ENCODE assay signal across 13 mouse cellular contexts in the genomic region with DNA sequence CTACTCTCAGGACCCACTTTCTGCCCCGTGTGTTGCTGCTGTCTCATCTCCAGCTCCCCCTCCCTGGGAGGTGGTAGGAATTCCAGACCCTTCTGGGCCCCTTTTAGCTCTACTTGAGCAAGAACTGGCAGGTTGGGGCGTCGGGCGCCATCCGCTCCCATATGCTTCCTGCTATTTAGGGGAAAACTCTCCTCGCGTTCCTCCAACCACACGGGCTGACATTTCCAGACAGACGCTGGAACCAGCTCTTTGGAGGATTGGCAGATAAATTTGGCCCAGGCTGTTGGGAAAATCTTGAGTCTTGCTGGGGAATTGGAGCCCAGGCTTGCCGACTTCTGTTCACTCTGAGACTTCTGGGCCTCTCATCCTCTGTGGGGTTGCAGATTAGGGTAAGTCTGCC. TPM values are rescaled to one million over a fixed set of nuclear protein-coding genes. Genes with fewer than 3 reads are reported as not detected.
DNase-seq lines count a peak whose midpoint lies in the region; ATAC-seq and TF ChIP-seq lines count a peak whose summit lies in the region.
"Had no signal": no experiment of that assay in that cellular context is flagged by ENCODE, and none has a peak within 500 bp of the region (broad histone marks: within the 10 kb centered on the region; RNA-seq: fewer than 3 reads in every experiment).

No protein-coding gene starts in this region.

- H3K9ac ChIP-seq in forebrain, postnatal 0 days: no peak overlapping the region

- H3K4me1 ChIP-seq in forebrain, postnatal 0 days (ENCODE audit: insufficient read depth): no peaks in the 10 kb centered on the region

- no peaks in the 10 kb centered on the region for H3K27me3 ChIP-seq in forebrain, postnatal 0 days (ENCODE audit: insufficient read depth, low read length)

- no peaks in the 10 kb centered on the region for H3K9me3 ChIP-seq in forebrain, postnatal 0 days (ENCODE audit: low read length)

- H3K36me3 ChIP-seq in forebrain, postnatal 0 days (ENCODE audit: insufficient read depth): no peaks in the 10 kb centered on the region

- ATAC-seq in cerebellum, adult (ENCODE audit: insufficient number of reproducible peaks, low FRiP score, low TSS enrichment): no peak
- peak; percentile 89 for ATAC-seq in forebrain, postnatal 0 days

- H3K27ac ChIP-seq in forebrain, postnatal 0 days (ENCODE audit: low read depth, low read length): peak overlapping the region; percentile 73
- H3K27ac ChIP-seq: gastrocnemius, adult 2 months had no signal

- no peak for TF ChIP-seq CTCF in forebrain, postnatal 0 days (IDR thresholded peaks at IDR 0.05; ENCODE audit: low read depth)

- 50% methylated on average over 10 of the region's 10 CpGs for WGBS in forebrain, postnatal 0 days

- H3K4me2 ChIP-seq in forebrain, postnatal 0 days (ENCODE audit: low read depth): no peak overlapping the region
- H3K4me2 ChIP-seq: heart, embryonic 11.5 days had no signal

- no peak overlapping the region for H3K4me3 ChIP-seq in forebrain, postnatal 0 days (ENCODE audit: low read depth, low read length)
- H3K4me3 ChIP-seq: gastrocnemius, adult 2 months had no signal

- peak; percentile 41 to 52 for DNase-seq in cerebellum, postnatal 25 days
- DNase-seq in forebrain, postnatal 0 days: peak; percentile 91
- peak; percentile 47 to 81 for DNase-seq in layer of hippocampus, postnatal 14 days (ENCODE audit: low spot score in 2 of 2)
- peak; percentile 66 for DNase-seq in right cerebral cortex, postnatal 14 days
- no peak for DNase-seq in kidney, adult 8-10 months
- DNase-seq in testis, postnatal 10 days (ENCODE audit: low spot score): no peak
- DNase-seq in thymus, adult 18-20 months: no peak
- DNase-seq: adrenal gland, postnatal 36 days; gastrocnemius, adult 2 months; kidney, postnatal 25 days; liver had no signal

RNA-seq across cellular contexts. Expression of a gene that starts 59.8 kb away (rescaled TPM):
- 218 and 235 TPM in 2 replicates for total RNA-seq in forebrain, postnatal 0 days (2014; rRNA removed)
- polyA plus RNA-seq in forebrain, postnatal 0 days (2015; fragmentation: Nextera tagmentation; extraction: Ambion mirVana): 327 and 354 TPM in 2 replicates
- 100 to 1,000 TPM; 194 TPM for total RNA-seq in layer of hippocampus, postnatal 14 days (2021)

Comparison
In these comparisons a context has a peak if more than half of its experiments do, and no peak if none do; other contexts are left out.
1. DNase-seq: peak in cerebellum, postnatal 25 days (2 of 2), forebrain, postnatal 0 days (single experiment), layer of hippocampus, postnatal 14 days (2 of 2) and right cerebral cortex, postnatal 14 days (single experiment); none in kidney, adult 8-10 months (0 of 2), testis, postnatal 10 days (single experiment) and thymus, adult 18-20 months (0 of 2).